Mouse (Mus musculus): ENCODE results near the gene Tbx21. TPM values are rescaled to one million over a fixed set of nuclear protein-coding genes. Genes with fewer than 3 reads are reported as not detected.

The Tbx21 gene
- polyA plus RNA-seq, 1 experiment from 2014 or later: 0.23 TPM

- no peak overlapping the region for H3K9ac ChIP-seq (replicated peaks)
- WGBS: 60% methylated on average over 4 of the region's 4 CpGs
Measured at GRCm38 (mm10) chr11:97078751-97079150, 36.4 kb downstream of the Tbx21 start.

DNA sequence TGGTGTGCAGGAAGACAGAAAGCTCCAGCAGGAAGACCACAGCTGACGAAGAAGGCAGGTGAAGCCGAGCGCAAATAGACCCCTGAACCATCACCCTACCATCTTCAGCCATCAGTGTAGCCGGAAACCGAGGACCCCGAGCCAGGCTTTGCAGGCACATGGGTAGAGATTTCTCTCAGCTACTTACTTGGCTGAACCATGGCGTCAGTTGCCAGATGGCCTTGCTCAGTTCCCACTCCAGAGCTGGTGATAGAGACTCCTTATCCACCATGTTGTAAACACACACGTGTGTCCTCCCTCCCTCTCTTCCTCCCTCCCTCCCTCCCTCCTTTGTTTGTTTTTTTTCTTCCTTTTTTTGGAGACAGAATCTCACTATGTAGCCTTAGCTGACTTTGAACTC is 40.9 kb downstream of the Tbx21 start:
- no peak overlapping the region for H3K4me3 ChIP-seq (replicated peaks)
- no peak overlapping the region for H3K9ac ChIP-seq (replicated peaks)
- ATAC-seq (ENCODE audit: low FRiP score): no peak
- H3K4me2 ChIP-seq: no peak overlapping the region
- H3K27ac ChIP-seq (replicated peaks): no peak overlapping the region
- H3K27me3 ChIP-seq (replicated peaks): no peaks in the 10 kb centered on the region
- H3K4me1 ChIP-seq: no peaks in the 10 kb centered on the region
- 75% methylated on average over 8 of the region's 8 CpGs for WGBS
- H3K9me3 ChIP-seq (replicated peaks): no peaks in the 10 kb centered on the region
- 0 out of 2 replicates have a peak, but pooled peaks cover under 1% of the 10 kb centered on the region for H3K36me3 ChIP-seq

More at GRCm38 (mm10) chr11:97078751-97079150, 36.4 kb downstream of the Tbx21 start:
- H3K27ac ChIP-seq (replicated peaks): no peak overlapping the region
- peaks cover 3% of the 10 kb centered on the region for H3K4me1 ChIP-seq
- H3K36me3 ChIP-seq: no peaks in the 10 kb centered on the region
- no peak overlapping the region for H3K4me2 ChIP-seq
- H3K4me3 ChIP-seq (replicated peaks): no peak overlapping the region
- ATAC-seq (ENCODE audit: low FRiP score): no peak
- H3K9me3 ChIP-seq (replicated peaks): no peaks in the 10 kb centered on the region
- H3K27me3 ChIP-seq (replicated peaks): no peaks in the 10 kb centered on the region

GRCm38 (mm10) chr11:97072533-97072932 is 42.6 kb downstream of the Tbx21 start:
- no peaks in the 10 kb centered on the region for H3K9me3 ChIP-seq (replicated peaks)
- H3K4me2 ChIP-seq: no peak overlapping the region
- no peak overlapping the region for H3K4me3 ChIP-seq (replicated peaks)
- H3K36me3 ChIP-seq: peaks cover 16% of the 10 kb centered on the region
- 27% methylated on average over 3 of the region's 3 CpGs for WGBS
- H3K27me3 ChIP-seq (replicated peaks): no peaks in the 10 kb centered on the region
- no peak overlapping the region for H3K27ac ChIP-seq (replicated peaks)
- H3K9ac ChIP-seq (replicated peaks): no peak overlapping the region
- H3K4me1 ChIP-seq: no peaks in the 10 kb centered on the region
- ATAC-seq (ENCODE audit: low FRiP score): peak; percentile 55; the same call in 1 of the 2 replicates

- H3K4me1 ChIP-seq: no peaks in the 10 kb centered on the region
- no peaks in the 10 kb centered on the region for H3K9me3 ChIP-seq (replicated peaks)
- H3K4me2 ChIP-seq: no peak overlapping the region
- no peak for ATAC-seq (ENCODE audit: low FRiP score)
- no peak overlapping the region for H3K27ac ChIP-seq (replicated peaks)
- no peak overlapping the region for H3K4me3 ChIP-seq (replicated peaks)
- H3K36me3 ChIP-seq: peaks cover 27% of the 10 kb centered on the region
- WGBS: 77% methylated on average over 1 of the region's 1 CpGs
- H3K9ac ChIP-seq (replicated peaks): no peak overlapping the region
- no peaks in the 10 kb centered on the region for H3K27me3 ChIP-seq (replicated peaks)
Measured at GRCm38 (mm10) chr11:97071129-97071528, 44.0 kb downstream of the Tbx21 start.

DNA sequence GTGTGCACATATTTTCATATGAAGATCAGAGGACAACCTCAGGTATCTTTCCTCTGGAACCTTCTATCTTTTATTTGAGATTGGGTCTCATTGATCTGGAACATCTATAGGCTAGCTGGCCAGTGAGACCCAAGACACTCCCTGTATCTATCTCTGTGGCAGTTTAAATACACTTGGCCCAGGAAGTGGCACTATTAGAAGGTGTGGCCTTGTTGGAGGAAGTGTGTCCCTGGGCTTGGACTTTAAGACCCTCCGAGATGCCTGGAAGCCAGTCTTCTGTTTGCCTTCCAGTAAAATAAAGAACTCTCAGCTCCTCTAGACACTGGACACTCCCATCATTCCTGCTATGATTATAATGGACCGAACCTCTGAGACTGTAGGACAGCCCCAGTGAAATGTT is 45.4 kb downstream of the Tbx21 start:
- 94% methylated on average over 2 of the region's 2 CpGs for WGBS
- H3K4me2 ChIP-seq: no peak overlapping the region
- H3K9me3 ChIP-seq (replicated peaks): no peaks in the 10 kb centered on the region

DNA sequence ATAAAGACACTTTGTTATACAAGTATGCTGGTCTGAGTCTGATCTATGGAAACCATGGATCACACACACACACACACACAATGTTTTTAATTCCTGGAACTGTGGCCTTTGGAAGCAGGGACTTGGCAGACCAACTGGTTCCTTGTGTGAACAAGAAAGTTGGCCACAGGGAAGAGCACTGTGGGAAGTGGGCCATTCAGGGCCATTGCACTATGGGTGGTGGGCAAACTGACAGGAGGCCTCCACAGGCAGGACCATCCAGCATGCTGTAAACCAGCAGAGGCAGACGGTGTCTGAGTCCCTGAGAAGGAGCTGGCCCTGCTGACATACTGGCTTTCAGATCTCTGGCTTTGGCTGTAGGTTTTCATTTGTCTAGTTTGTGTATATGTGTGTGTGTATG is 45.8 kb downstream of the Tbx21 start:
- Histone ChIP-seq H3K4me1 (no peaks in the 10 kb centered on the region), H3K9me3 (replicated peaks) (no peaks in the 10 kb centered on the region), H3K4me3 (replicated peaks) (no peak overlapping the region), H3K27ac (replicated peaks) (no peak overlapping the region), H3K27me3 (replicated peaks) (no peaks in the 10 kb centered on the region), H3K36me3 (peaks cover 39% of the 10 kb centered on the region), H3K4me2 (no peak overlapping the region), H3K9ac (replicated peaks) (no peak overlapping the region)
- ATAC-seq (ENCODE audit: low FRiP score): no peak
- WGBS: 48% methylated on average over 1 of the region's 1 CpGs

More for the DNA sequence above, 45.4 kb downstream of the Tbx21 start:
- Histone ChIP-seq H3K4me3 (replicated peaks) (no peak overlapping the region), H3K9ac (replicated peaks) (no peak overlapping the region; the same call in 1 of the 2 replicates), H3K27me3 (replicated peaks) (no peaks in the 10 kb centered on the region), H3K27ac (replicated peaks) (no peak overlapping the region), H3K4me1 (no peaks in the 10 kb centered on the region), H3K36me3 (peaks cover 37% of the 10 kb centered on the region)
- no peak for ATAC-seq (ENCODE audit: low FRiP score)

DNA sequence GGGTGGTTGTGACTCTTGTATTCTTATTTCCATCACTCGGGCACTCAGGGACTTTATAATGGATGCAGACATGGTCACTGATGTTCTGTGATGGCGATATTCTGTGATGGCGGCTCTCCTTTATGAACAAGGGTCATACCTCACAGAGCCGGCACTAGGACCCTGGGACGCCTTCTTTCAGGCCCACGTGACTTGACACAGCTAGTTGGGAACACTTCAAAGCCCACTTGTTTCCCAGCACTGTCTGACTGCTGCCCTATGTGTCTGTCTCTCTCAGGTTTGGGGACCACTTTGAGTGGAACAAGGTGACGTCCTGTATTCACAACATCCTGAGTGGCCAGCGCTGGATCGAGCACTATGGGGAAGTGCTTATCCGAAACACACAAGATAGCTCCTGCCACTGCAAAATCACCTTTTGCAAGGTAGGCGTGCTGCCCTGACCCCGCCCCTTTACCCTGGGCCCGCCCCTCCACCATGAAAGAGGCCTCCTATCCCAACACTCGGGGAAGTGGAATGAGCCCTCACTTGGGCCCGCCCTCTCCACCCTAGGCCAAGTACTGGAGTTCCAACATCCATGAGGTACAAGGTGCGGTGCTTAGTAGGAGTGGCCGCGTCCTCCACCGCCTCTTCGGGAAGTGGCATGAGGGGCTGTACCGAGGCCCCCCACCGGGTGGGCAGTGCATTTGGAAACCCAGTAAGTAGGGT is 48.3 kb downstream of the Tbx21 start:
- ATAC-seq (ENCODE audit: low FRiP score): no peak
- Histone ChIP-seq H3K4me3 (replicated peaks) (no peak overlapping the region), H3K9me3 (replicated peaks) (no peaks in the 10 kb centered on the region), H3K9ac (replicated peaks) (no peak overlapping the region), H3K36me3 (peaks cover 43% of the 10 kb centered on the region), H3K27me3 (replicated peaks) (no peaks in the 10 kb centered on the region), H3K4me2 (0 out of 2 replicates have a peak overlapping the region, but pooled peaks have one; percentile 9), H3K27ac (replicated peaks) (no peak overlapping the region), H3K4me1 (no peaks in the 10 kb centered on the region)
- WGBS: 48% methylated on average over 22 of the region's 22 CpGs

DNA sequence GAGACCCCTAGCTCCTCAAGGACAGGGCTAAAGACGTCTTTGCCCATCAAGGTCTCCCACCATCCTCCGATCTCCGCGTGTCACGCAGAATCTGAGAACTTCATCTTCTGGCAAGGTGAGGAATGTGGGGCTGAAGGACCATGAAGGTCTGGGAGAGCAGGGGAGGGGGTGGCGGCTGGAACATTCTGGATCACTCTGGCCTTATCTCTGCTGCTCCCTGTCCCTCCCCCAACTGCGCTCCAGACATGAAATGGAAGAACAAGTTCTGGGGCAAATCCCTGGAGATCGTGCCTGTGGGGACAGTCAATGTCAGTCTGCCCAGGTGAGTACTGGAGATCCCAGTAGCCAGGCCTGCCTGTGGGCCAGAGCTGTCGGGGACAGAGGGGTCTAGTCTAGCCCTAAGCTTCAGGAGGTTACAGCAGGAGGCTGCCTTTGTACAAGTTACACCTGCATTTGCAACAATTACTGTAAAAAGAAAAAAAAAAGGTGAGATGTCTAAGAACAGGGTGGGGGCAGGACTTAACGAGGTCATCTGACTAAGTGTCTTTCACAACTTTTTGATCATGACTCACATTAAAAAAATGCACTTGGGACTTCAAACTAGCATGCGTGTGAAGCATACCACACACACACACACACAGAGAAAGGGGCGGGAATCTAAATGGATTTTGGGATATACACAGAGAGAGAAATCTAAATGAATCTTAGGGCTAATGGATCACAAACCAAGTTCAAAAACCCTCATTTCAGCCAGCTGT is 49.4 kb downstream of the Tbx21 start:
- Histone ChIP-seq H3K27ac (replicated peaks) (no peak overlapping the region), H3K9ac (replicated peaks) (no peak overlapping the region), H3K27me3 (replicated peaks) (no peaks in the 10 kb centered on the region), H3K4me3 (replicated peaks) (no peak overlapping the region), H3K36me3 (peaks cover 53% of the 10 kb centered on the region), H3K4me2 (no peak overlapping the region), H3K9me3 (replicated peaks) (no peaks in the 10 kb centered on the region), H3K4me1 (no peaks in the 10 kb centered on the region)
- ATAC-seq (ENCODE audit: low FRiP score): no peak
- 90% methylated on average over 12 of the region's 12 CpGs for WGBS

DNA sequence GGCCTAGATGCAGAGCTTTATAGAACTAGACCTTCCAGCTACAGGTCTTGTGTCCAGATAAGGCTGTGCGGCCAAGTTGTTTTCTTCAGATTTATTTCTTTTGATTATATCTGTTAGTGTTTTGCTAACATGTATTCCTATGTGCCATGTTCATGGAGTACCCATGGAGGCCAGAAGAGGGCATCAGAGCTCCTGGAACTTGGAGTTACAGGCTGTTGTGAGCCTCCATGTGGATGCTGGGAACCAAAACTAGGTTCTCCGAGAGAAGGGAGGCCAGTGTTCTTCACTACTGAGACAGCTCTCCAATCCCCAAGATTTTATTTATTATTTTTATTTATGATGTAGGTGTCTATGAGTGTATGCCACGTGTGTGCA is 51.2 kb downstream of the Tbx21 start:
- Histone ChIP-seq H3K4me2 (no peak overlapping the region), H3K27me3 (replicated peaks) (no peaks in the 10 kb centered on the region), H3K36me3 (peaks cover 65% of the 10 kb centered on the region), H3K9ac (replicated peaks) (no peak overlapping the region), H3K4me1 (no peaks in the 10 kb centered on the region), H3K27ac (replicated peaks) (no peak overlapping the region), H3K9me3 (replicated peaks) (no peaks in the 10 kb centered on the region), H3K4me3 (replicated peaks) (no peak overlapping the region)
- no peak for ATAC-seq (ENCODE audit: low FRiP score)
- 97% methylated on average over 3 of the region's 3 CpGs for WGBS

GRCm38 (mm10) chr11:97063274-97063920 is 51.7 kb downstream of the Tbx21 start:
- H3K36me3 ChIP-seq: peaks cover 66% of the 10 kb centered on the region
- 52% methylated on average over 9 of the region's 9 CpGs for WGBS
- no peaks in the 10 kb centered on the region for H3K9me3 ChIP-seq (replicated peaks)
- H3K4me1 ChIP-seq: no peaks in the 10 kb centered on the region
- no peak for ATAC-seq (ENCODE audit: low FRiP score)
- H3K4me2 ChIP-seq: no peak overlapping the region
- no peak overlapping the region for H3K9ac ChIP-seq (replicated peaks)
- H3K27me3 ChIP-seq (replicated peaks): no peaks in the 10 kb centered on the region
- H3K4me3 ChIP-seq (replicated peaks): no peak overlapping the region
- no peak overlapping the region; the same call in 1 of the 2 replicates for H3K27ac ChIP-seq (replicated peaks)

- WGBS: 27% methylated on average over 11 of the region's 11 CpGs
- ATAC-seq (ENCODE audit: low FRiP score): no peak
- Histone ChIP-seq H3K27ac (replicated peaks) (no peak overlapping the region), H3K4me3 (replicated peaks) (no peak overlapping the region), H3K4me2 (peak overlapping the region; percentile 92), H3K27me3 (replicated peaks) (no peaks in the 10 kb centered on the region), H3K4me1 (peaks cover 24% of the 10 kb centered on the region), H3K9me3 (replicated peaks) (no peaks in the 10 kb centered on the region), H3K9ac (replicated peaks) (no peak overlapping the region; the same call in 1 of the 2 replicates), H3K36me3 (peaks cover 53% of the 10 kb centered on the region)
Measured at GRCm38 (mm10) chr11:97052219-97052646, 62.9 kb downstream of the Tbx21 start.

All from neural tube, embryonic 15.5 days (tissue).